Mouse (Mus musculus) embryonic facial prominence, embryonic 10.5 days (tissue): ENCODE results near the gene Tmem56. TPM values are rescaled to one million over a fixed set of nuclear protein-coding genes. Genes with fewer than 3 reads are reported as not detected.

ENCODE experiments used
- DNase-seq: peaks from one replicate; pipeline ENCODE4 v3.0.0-alpha.2; 2017; ENCODE audit warnings: low spot score
- H3K27ac ChIP-seq: fragments of 300-500 bp; sonication (generic); replicated peaks from 2 replicates; pipeline ENCODE4 v1.5.1; 2016; ENCODE audit warnings: mild to moderate bottlenecking
- H3K27me3 ChIP-seq: fragments of 300-500 bp; sonication (generic); replicated peaks from 2 replicates; pipeline ENCODE4 v1.6.1; 2016; ENCODE audit warnings: low read depth, mild to moderate bottlenecking; ENCODE audit not compliant: poor library complexity, severe bottlenecking
- H3K36me3 ChIP-seq: fragments of 300-500 bp; sonication (generic); replicated peaks from 2 replicates; pipeline ENCODE4 v1.6.1; 2016; ENCODE audit warnings: mild to moderate bottlenecking, moderate library complexity
- H3K4me1 ChIP-seq: fragments of 300-500 bp; sonication (generic); 2 replicates; pipeline ENCODE4 v1.6.1; 2016
- H3K4me3 ChIP-seq: fragments of 300-500 bp; sonication (generic); 2 replicates; pipeline ENCODE4 v1.5.1; 2016; ENCODE audit warnings: mild to moderate bottlenecking, moderate library complexity
- H3K9me3 ChIP-seq: fragments of 300-500 bp; sonication (generic); 2 replicates; pipeline ENCODE4 v1.6.1; 2016; ENCODE audit warnings: mild to moderate bottlenecking
- WGBS: fragments of 180-500 bp; shearing (Covaris S2); methylation state at CpG from one replicate; pipeline ENCODE4 v1.1.7; 2016; 5-methylcytosine and 5-hydroxymethylcytosine counted together
- polyA plus RNA-seq: library from polyadenylated mRNA; unstranded; fragments of >200 nt; fragmentation: Nextera tagmentation; extraction: Ambion mirVana; gene quantifications from 2 replicates; pipeline ENCODE4 v1.2.1, GENCODE M21; 2016

Gene Tmem56
- polyA plus RNA-seq, 1 experiment from 2014 or later: 0.81 TPM

- Histone ChIP-seq H3K36me3 (peaks cover 9% of the 10 kb centered on the region; the same call in 1 of the 2 replicates), H3K9me3 (no peaks in the 10 kb centered on the region), H3K27me3 (no peaks in the 10 kb centered on the region), H3K27ac (no peak overlapping the region), H3K4me3 (no peak overlapping the region), H3K4me1 (peaks cover 8% of the 10 kb centered on the region)
- DNase-seq: no peak
- WGBS: 90% methylated on average over 5 of the region's 5 CpGs
Measured at GRCm38 (mm10) chr3:121308935-121309334, 26.0 kb upstream of the Tmem56 start.

- H3K27ac ChIP-seq: peak overlapping the region; percentile 26; the same call in 1 of the 2 replicates
- H3K4me3 ChIP-seq: no peak overlapping the region
- peaks cover 9% of the 10 kb centered on the region; the same call in 1 of the 2 replicates for H3K36me3 ChIP-seq
Measured at GRCm38 (mm10) chr3:121307532-121308234, 24.8 kb upstream of the Tmem56 start.

GRCm38 (mm10) chr3:121306641-121307040 is 23.7 kb upstream of the Tmem56 start:
- WGBS: 96% methylated on average over 7 of the region's 7 CpGs

More at GRCm38 (mm10) chr3:121307532-121308234, 24.8 kb upstream of the Tmem56 start:
- peak; percentile 83 for DNase-seq
- Histone ChIP-seq H3K9me3 (no peaks in the 10 kb centered on the region), H3K27me3 (no peaks in the 10 kb centered on the region), H3K4me1 (no peaks in the 10 kb centered on the region)
- WGBS: 77% methylated on average over 7 of the region's 7 CpGs

GRCm38 (mm10) chr3:121294200-121294599 is 11.3 kb upstream of the Tmem56 start:
- 74% methylated on average over 2 of the region's 2 CpGs for WGBS
- Histone ChIP-seq H3K36me3 (peaks cover 7% of the 10 kb centered on the region), H3K4me3 (no peak overlapping the region), H3K27me3 (no peaks in the 10 kb centered on the region), H3K9me3 (no peaks in the 10 kb centered on the region), H3K4me1 (peaks cover 12% of the 10 kb centered on the region), H3K27ac (no peak overlapping the region)
- no peak for DNase-seq

More at GRCm38 (mm10) chr3:121306641-121307040, 23.7 kb upstream of the Tmem56 start:
- Histone ChIP-seq H3K27me3 (no peaks in the 10 kb centered on the region), H3K9me3 (no peaks in the 10 kb centered on the region), H3K36me3 (peaks cover 9% of the 10 kb centered on the region; the same call in 1 of the 2 replicates), H3K4me1 (no peaks in the 10 kb centered on the region), H3K4me3 (no peak overlapping the region), H3K27ac (no peak overlapping the region)
- DNase-seq: no peak

GRCm38 (mm10) chr3:121291560-121292258 is 8.8 kb upstream of the Tmem56 start, which contains the start of gene Alg14:
Gene Alg14, plus strand, starts transcription at chr3:121291773.
- peak; percentile 95 for DNase-seq
- Histone ChIP-seq H3K4me1 (peaks cover 12% of the 10 kb centered on the region), H3K36me3 (no peaks in the 10 kb centered on the region), H3K27ac (peak within 1 kb of the TSS; percentile 93), H3K27me3 (no peaks in the 10 kb centered on the region), H3K9me3 (no peaks in the 10 kb centered on the region), H3K4me3 (peak within 1 kb of the TSS; percentile 68)
- under 1% methylated on average over 42 of the region's 42 CpGs for WGBS

- peaks cover 12% of the 10 kb centered on the region for H3K4me1 ChIP-seq
- WGBS: 5% methylated on average over 7 of the region's 7 CpGs
- no peak for DNase-seq
- no peaks in the 10 kb centered on the region for H3K36me3 ChIP-seq
- no peaks in the 10 kb centered on the region for H3K9me3 ChIP-seq
- H3K4me3 ChIP-seq: peak overlapping the region; percentile 68
- H3K27me3 ChIP-seq: no peaks in the 10 kb centered on the region
- H3K27ac ChIP-seq: peak overlapping the region; percentile 93
Measured at GRCm38 (mm10) chr3:121291225-121291559, 8.3 kb upstream of the Tmem56 start.

GRCm38 (mm10) chr3:121290681-121291080 is 7.8 kb upstream of the Tmem56 start:
- Histone ChIP-seq H3K4me1 (peaks cover 12% of the 10 kb centered on the region), H3K9me3 (no peaks in the 10 kb centered on the region), H3K4me3 (peak overlapping the region; percentile 68), H3K27me3 (no peaks in the 10 kb centered on the region), H3K36me3 (no peaks in the 10 kb centered on the region), H3K27ac (peak overlapping the region; percentile 93)
- DNase-seq: no peak
- 80% methylated on average over 8 of the region's 8 CpGs for WGBS

GRCm38 (mm10) chr3:121287151-121287550 is 4.3 kb upstream of the Tmem56 start:
- DNase-seq: no peak
- no peaks in the 10 kb centered on the region for H3K9me3 ChIP-seq
- peaks cover 6% of the 10 kb centered on the region for H3K4me1 ChIP-seq
- H3K36me3 ChIP-seq: no peaks in the 10 kb centered on the region
- no peak overlapping the region for H3K27ac ChIP-seq
- no peaks in the 10 kb centered on the region for H3K27me3 ChIP-seq
- no peak overlapping the region for H3K4me3 ChIP-seq
- 96% methylated on average over 2 of the region's 2 CpGs for WGBS

GRCm38 (mm10) chr3:121285219-121285618 is 2.3 kb upstream of the Tmem56 start:
- H3K4me3 ChIP-seq: no peak overlapping the region
- no peaks in the 10 kb centered on the region for H3K4me1 ChIP-seq
- no peak for DNase-seq
- H3K27me3 ChIP-seq: no peaks in the 10 kb centered on the region
- H3K9me3 ChIP-seq: no peaks in the 10 kb centered on the region
- no peak overlapping the region for H3K27ac ChIP-seq
- no peaks in the 10 kb centered on the region for H3K36me3 ChIP-seq
- 92% methylated on average over 6 of the region's 6 CpGs for WGBS

- Histone ChIP-seq H3K27me3 (no peaks in the 10 kb centered on the region), H3K9me3 (no peaks in the 10 kb centered on the region), H3K4me3 (no peak overlapping the region), H3K36me3 (no peaks in the 10 kb centered on the region), H3K27ac (no peak overlapping the region), H3K4me1 (0 out of 2 replicates have a peak, but pooled peaks cover 2% of the 10 kb centered on the region)
- no peak for DNase-seq
- WGBS: 86% methylated on average over 14 of the region's 14 CpGs
Measured at GRCm38 (mm10) chr3:121279679-121280078, 3.2 kb downstream of the Tmem56 start.

GRCm38 (mm10) chr3:121277557-121277956 is 5.3 kb downstream of the Tmem56 start:
- Histone ChIP-seq H3K36me3 (no peaks in the 10 kb centered on the region), H3K9me3 (no peaks in the 10 kb centered on the region), H3K27ac (no peak overlapping the region), H3K4me3 (no peak overlapping the region), H3K27me3 (no peaks in the 10 kb centered on the region), H3K4me1 (0 out of 2 replicates have a peak, but pooled peaks cover 2% of the 10 kb centered on the region)
- WGBS: 85% methylated on average over 4 of the region's 4 CpGs
- no peak for DNase-seq

- 0 out of 2 replicates have a peak, but pooled peaks cover 2% of the 10 kb centered on the region for H3K4me1 ChIP-seq
- H3K27me3 ChIP-seq: no peaks in the 10 kb centered on the region
- no peak for DNase-seq
- H3K9me3 ChIP-seq: no peaks in the 10 kb centered on the region
- WGBS: 74% methylated on average over 4 of the region's 4 CpGs
- H3K27ac ChIP-seq: no peak overlapping the region
- no peak overlapping the region for H3K4me3 ChIP-seq
- no peaks in the 10 kb centered on the region for H3K36me3 ChIP-seq
Measured at GRCm38 (mm10) chr3:121277009-121277408, 5.9 kb downstream of the Tmem56 start.

- Histone ChIP-seq H3K27me3 (no peaks in the 10 kb centered on the region), H3K4me3 (no peak overlapping the region), H3K27ac (no peak overlapping the region), H3K9me3 (no peaks in the 10 kb centered on the region), H3K36me3 (no peaks in the 10 kb centered on the region), H3K4me1 (0 out of 2 replicates have a peak, but pooled peaks cover 2% of the 10 kb centered on the region)
- WGBS: 94% methylated on average over 2 of the region's 2 CpGs
- DNase-seq: no peak
Measured at GRCm38 (mm10) chr3:121274010-121274409, 8.9 kb downstream of the Tmem56 start.
